8 mouse cellular contexts compared by ENCODE assay signal in the genomic region with DNA sequence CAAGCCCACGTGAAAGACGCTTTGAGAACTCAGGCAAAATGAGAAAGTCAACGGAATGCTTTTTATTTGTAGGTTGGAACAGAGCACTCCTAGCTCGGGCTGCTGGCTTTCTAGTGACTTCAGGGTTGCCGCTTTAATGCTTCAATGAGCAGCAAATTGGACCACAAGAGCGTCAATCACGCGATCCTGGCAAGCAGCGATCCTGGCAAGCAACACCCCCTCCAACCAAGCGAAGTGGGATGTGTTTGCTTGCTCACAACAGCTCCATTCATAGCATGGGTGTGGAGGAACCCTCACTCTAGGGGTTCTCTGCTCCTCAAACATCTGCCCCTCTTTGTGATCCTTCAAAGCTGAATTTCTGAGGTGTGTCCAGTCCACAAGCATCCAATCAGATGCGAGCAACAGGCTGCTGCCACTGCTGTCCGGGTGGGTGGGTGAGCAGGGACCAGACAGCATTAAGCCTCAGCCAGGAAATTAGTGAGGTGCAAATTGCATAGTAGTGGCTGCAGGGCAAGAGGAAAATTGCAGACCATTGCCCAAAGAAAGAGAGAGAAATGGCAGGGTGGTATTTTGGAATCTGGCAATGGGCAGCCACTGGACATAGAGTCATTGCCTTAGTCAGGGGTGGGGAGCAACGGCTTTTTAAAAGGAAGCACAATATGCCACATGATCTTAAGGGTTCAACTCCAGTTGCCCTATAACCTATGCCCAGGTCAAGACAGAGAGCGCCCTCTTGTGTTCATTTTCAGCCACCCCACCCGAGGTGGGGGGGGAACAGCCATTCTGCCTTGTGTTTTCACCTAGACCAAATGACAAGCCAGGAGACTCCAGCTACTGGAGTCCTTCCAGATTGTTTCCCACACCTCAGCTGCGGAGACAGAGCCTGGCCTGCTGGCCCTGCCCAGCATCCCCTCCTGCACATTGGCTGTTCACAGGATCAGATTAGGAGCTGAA. TPM values are rescaled to one million over a fixed set of nuclear protein-coding genes. Genes with fewer than 3 reads are reported as not detected.
DNase-seq lines count a peak whose midpoint lies in the region; ATAC-seq lines count a peak whose summit lies in the region.

No protein-coding gene starts in this region.

- H3K4me3 ChIP-seq in hindbrain, embryonic 11.5 days (ENCODE audit: low read depth, low read length), result no peak overlapping the region
- no peak overlapping the region for H3K4me3 ChIP-seq in heart, embryonic 12.5 days

- WGBS in hindbrain, embryonic 11.5 days, result 18% methylated on average over 16 of the region's 16 CpGs
- WGBS in heart, embryonic 12.5 days, result 43% methylated on average over 16 of the region's 16 CpGs

- H3K4me2 ChIP-seq in hindbrain, embryonic 11.5 days (replicated peaks; ENCODE audit: low read depth, low read length), result no peak overlapping the region; the same call in 1 of the 2 replicates
- H3K4me2 ChIP-seq in heart, embryonic 12.5 days, result no peak overlapping the region

- peaks cover 47% of the 10 kb centered on the region for H3K27me3 ChIP-seq in hindbrain, embryonic 11.5 days (ENCODE audit: control insufficient read depth, insufficient read depth, low read length)
- H3K27me3 ChIP-seq in heart, embryonic 12.5 days (replicated peaks), result peaks cover 64% of the 10 kb centered on the region

- no peaks in the 10 kb centered on the region for H3K36me3 ChIP-seq in hindbrain, embryonic 11.5 days (ENCODE audit: control insufficient read depth, insufficient read depth, low read length)
- H3K36me3 ChIP-seq in heart, embryonic 12.5 days, result no peaks in the 10 kb centered on the region

- no peak overlapping the region for H3K9ac ChIP-seq in hindbrain, embryonic 11.5 days (ENCODE audit: low read depth, low read length)
- no peak overlapping the region for H3K9ac ChIP-seq in heart, embryonic 12.5 days

- DNase-seq in adrenal gland, adult 2 months, result peak; percentile 25
- no peak for DNase-seq in adrenal gland, postnatal 4 days (ENCODE audit: low spot score in 2 of 2)
- DNase-seq in ovary, postnatal 14 days (ENCODE audit: low spot score), result peak; percentile 27
- DNase-seq in ovary, postnatal 10 days (ENCODE audit: low spot score), result no peak
- peak; percentile 57 for DNase-seq in hindbrain, embryonic 11.5 days (ENCODE audit: low spot score)
- peak; percentile 26 for DNase-seq in lung, postnatal 36 days
- no peak for DNase-seq in natural killer cell, adult 2 months (ENCODE audit: low spot score in 2 of 2)

- no peak overlapping the region for H3K27ac ChIP-seq in hindbrain, embryonic 11.5 days (ENCODE audit: low read depth, low read length)
- no peak overlapping the region for H3K27ac ChIP-seq in heart, embryonic 12.5 days (ENCODE audit: poor library complexity, severe bottlenecking)

- no peaks in the 10 kb centered on the region for H3K4me1 ChIP-seq in hindbrain, embryonic 11.5 days (replicated peaks; ENCODE audit: control insufficient read depth, insufficient read depth, low read length)
- 0 out of 2 replicates have a peak, but pooled peaks cover 3% of the 10 kb centered on the region for H3K4me1 ChIP-seq in heart, embryonic 12.5 days (replicated peaks)

- no peaks in the 10 kb centered on the region for H3K9me3 ChIP-seq in hindbrain, embryonic 11.5 days (ENCODE audit: control insufficient read depth, low read length)
- H3K9me3 ChIP-seq in heart, embryonic 12.5 days (replicated peaks), result no peaks in the 10 kb centered on the region

- ATAC-seq in hindbrain, embryonic 11.5 days (ENCODE audit: low FRiP score), result peak; percentile 30; the same call in 1 of the 2 replicates
- no peak for ATAC-seq in heart, embryonic 12.5 days (ENCODE audit: insufficient number of reproducible peaks, low FRiP score)

RNA-seq across cellular contexts. Expression of gene Gm10320, which starts 5.4 kb away (rescaled TPM):
- total RNA-seq in adrenal gland, adult 2 months (2021), result not detected
- polyA plus RNA-seq in adrenal gland, adult 2 months (2012; rRNA removed), result 1.3 and 1.9 TPM in 2 replicates
- under 1 TPM in 1 of 2 experiments, not detected in 1; 0.68 TPM for total RNA-seq in adrenal gland, postnatal 4 days (2021)
- polyA plus RNA-seq in hindbrain, embryonic 11.5 days (2014; fragmentation: Nextera tagmentation; extraction: Ambion mirVana), result 0.78 and 0.94 TPM in 2 replicates
- polyA plus RNA-seq in heart, embryonic 12.5 days (2016; fragmentation: Nextera tagmentation; extraction: Ambion mirVana), result 0.82 TPM in 1 of 2 replicates, not detected in the other

Comparison
In these comparisons a context has a peak if more than half of its experiments do, and no peak if none do; other contexts are left out.
1. DNase-seq: peak in adrenal gland, adult 2 months (single experiment), ovary, postnatal 14 days (single experiment), hindbrain, embryonic 11.5 days (single experiment) and lung, postnatal 36 days (single experiment); none in adrenal gland, postnatal 4 days (0 of 2), ovary, postnatal 10 days (single experiment) and natural killer cell, adult 2 months (0 of 2).